Mouse (Mus musculus) lung, postnatal 0 days (tissue): ENCODE data around the gene Ugt1a9.

ENCODE experiments used
- CTCF ChIP-seq: IDR thresholded peaks from 2 replicates; pipeline ENCODE4 v1.5.1; 2016; ENCODE audit warnings: antibody characterized with exemption, mild to moderate bottlenecking
- EP300 ChIP-seq: IDR thresholded peaks from 2 replicates; pipeline ENCODE4 v1.6.1; 2016; ENCODE audit warnings: antibody characterized with exemption, mild to moderate bottlenecking, control low read depth

DNA sequence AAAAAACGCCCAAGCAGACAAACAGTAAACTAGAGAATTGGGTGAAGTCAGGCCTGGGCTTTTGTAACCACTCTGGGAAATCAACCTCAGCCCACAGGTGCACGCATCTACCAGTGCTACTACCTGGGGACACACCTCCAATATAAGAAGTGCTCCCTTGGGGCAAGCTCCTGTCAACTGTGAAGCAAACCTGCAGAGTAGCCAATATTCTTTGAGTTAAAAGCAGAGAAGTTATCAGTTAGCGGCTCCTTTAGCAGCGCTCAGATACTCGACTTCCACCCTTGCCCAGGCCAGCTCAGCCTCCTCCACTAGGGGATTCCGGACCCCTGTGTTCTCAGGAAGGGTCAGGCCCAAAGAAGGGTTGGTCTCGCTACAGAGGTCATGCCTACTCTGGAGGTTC, 191.1 kb downstream of the Ugt1a9 start:
- no peak for TF ChIP-seq CTCF
- TF ChIP-seq EP300: no peak
